Mouse (Mus musculus) small intestine, adult 2 months (tissue): Measurements from ENCODE around the gene Tceanc2.

ENCODE experiments used
- CTCF ChIP-seq: fragments of 200-500 bp; IDR thresholded peaks from 2 replicates; pipeline ENCODE4 v1.5.1; 2012; ENCODE audit warnings: low read depth, mild to moderate bottlenecking, control low read depth, inconsistent platforms, low read length, moderate library complexity, mixed read lengths; ENCODE audit not compliant: insufficient replicate concordance, insufficient read length; ENCODE audit errors: extremely low read depth
- POLR2A ChIP-seq: fragments of 200-500 bp; IDR thresholded peaks from 2 replicates; pipeline ENCODE4 v1.6.1; 2012; ENCODE audit warnings: low read depth, mild to moderate bottlenecking, control low read depth, inconsistent platforms, low read length, moderate library complexity

- TF ChIP-seq CTCF: no peak
- TF ChIP-seq POLR2A: no peak
These were observed 80.0 kb downstream of the Tceanc2 start for GRCm38 (mm10) chr4:107098791-107099525.
